Mouse (Mus musculus) midbrain, postnatal 0 days (tissue): Measurements from ENCODE around the gene Tpr. TPM values are rescaled to one million over a fixed set of nuclear protein-coding genes. Genes with fewer than 3 reads are reported as not detected.
A peak's percentile ranks its signal among the peaks of the same experiment; 100 is the strongest.

Experiments
- ATAC-seq: fragments of 200-750 bp; cut with Nextera tagmentation; 2 replicates; pipeline ENCODE4 v1.8.0; 2017; ENCODE audit warnings: moderate number of reproducible peaks, mild to moderate bottlenecking, moderate TSS enrichment, moderate library complexity; ENCODE audit not compliant: low FRiP score
- DNase-seq: peaks from one replicate; pipeline ENCODE4 v3.0.0-alpha.2; 2015; ENCODE audit warnings: low spot score
- H3K27ac ChIP-seq: fragments of 300-500 bp; sonication (generic); 2 replicates; pipeline ENCODE4 v1.5.1; 2014; ENCODE audit warnings: low read depth, mild to moderate bottlenecking, low read length, mixed read lengths
- H3K27me3 ChIP-seq: fragments of 300-500 bp; sonication (generic); 2 replicates; pipeline ENCODE4 v1.6.1; 2014; ENCODE audit warnings: low read length, control low read depth, mixed read lengths; ENCODE audit not compliant: insufficient read depth
- H3K36me3 ChIP-seq: fragments of 300-500 bp; sonication (generic); 2 replicates; pipeline ENCODE4 v1.6.1; 2014; ENCODE audit warnings: low read length, control low read depth, mixed read lengths; ENCODE audit not compliant: insufficient read depth
- H3K4me1 ChIP-seq: fragments of 300-500 bp; sonication (generic); 2 replicates; pipeline ENCODE4 v1.6.1; 2014; ENCODE audit warnings: mild to moderate bottlenecking, control low read depth, antibody characterized with exemption, low read length, mixed read lengths; ENCODE audit not compliant: insufficient read depth
- H3K4me2 ChIP-seq: fragments of 300-500 bp; sonication (generic); 2 replicates; pipeline ENCODE4 v1.6.1; 2014; ENCODE audit warnings: low read depth, mild to moderate bottlenecking, low read length, mixed read lengths; ENCODE audit not compliant: poor library complexity, severe bottlenecking
- H3K4me3 ChIP-seq: fragments of 300-500 bp; sonication (generic); 2 replicates; pipeline ENCODE4 v1.5.1; 2014; ENCODE audit warnings: low read depth, mild to moderate bottlenecking, low read length, moderate library complexity
- H3K9ac ChIP-seq: fragments of 300-500 bp; sonication (generic); replicated peaks from 2 replicates; pipeline ENCODE4 v1.6.1; 2014; ENCODE audit warnings: mild to moderate bottlenecking, low read length, moderate library complexity, mixed read lengths; ENCODE audit not compliant: poor library complexity, severe bottlenecking
- H3K9me3 ChIP-seq: fragments of 300-500 bp; sonication (generic); 2 replicates; pipeline ENCODE4 v1.6.1; 2016; ENCODE audit warnings: low read length, control low read depth
- CTCF ChIP-seq: IDR thresholded peaks from 2 replicates; pipeline ENCODE4 v1.5.1; 2016; ENCODE audit warnings: antibody characterized with exemption, mild to moderate bottlenecking
- WGBS: fragments of 180-500 bp; shearing (Covaris S2); extraction: QIAGEN DNeasy Blood & Tissue Kit; methylation state at CpG from one replicate; pipeline ENCODE4 v1.1.7; 2014; 5-methylcytosine and 5-hydroxymethylcytosine counted together
- polyA plus RNA-seq: library from polyadenylated mRNA; unstranded; fragments of >200 nt; fragmentation: Nextera tagmentation; extraction: Ambion mirVana; gene quantifications from 2 replicates; pipeline ENCODE4 v1.2.1, GENCODE M21; 2015
- total RNA-seq: library from RNA; depleted of rRNA; stranded (reverse); fragments of >200 nt; gene quantifications from 2 replicates; pipeline ENCODE4 v1.2.3, GENCODE M21; 2014; rRNA removed

Gene Tpr
- total RNA-seq (80.8 and 84.8 TPM in 2 replicates), polyA plus RNA-seq (116 and 147 TPM in 2 replicates)

- ATAC-seq (peak; percentile 98), DNase-seq (peak; percentile 99)
- peaks cover 16% of the 10 kb centered on the region for H3K36me3 ChIP-seq
- H3K4me3 ChIP-seq, result peak within 1 kb of the TSS; percentile 79
- no peaks in the 10 kb centered on the region for H3K9me3 ChIP-seq
- peak; percentile 85 for TF ChIP-seq CTCF
- no peaks in the 10 kb centered on the region for H3K27me3 ChIP-seq
- H3K27ac ChIP-seq, result peak within 1 kb of the TSS; percentile 91
- peak within 1 kb of the TSS; percentile 64 for H3K4me2 ChIP-seq
- H3K9ac ChIP-seq, result peak within 1 kb of the TSS; percentile 73
- WGBS, result 0% methylated on average over 72 of the region's 76 CpGs
- H3K4me1 ChIP-seq, result no peaks in the 10 kb centered on the region; the same call in 1 of the 2 replicates
These were observed at the start of gene Tpr, which contains the start of gene Odr4 for GRCm38 (mm10) chr1:150392638-150393487. Gene Tpr, plus strand, starts transcription at chr1:150392838. Gene Odr4, minus strand, starts transcription at chr1:150393080.

DNA sequence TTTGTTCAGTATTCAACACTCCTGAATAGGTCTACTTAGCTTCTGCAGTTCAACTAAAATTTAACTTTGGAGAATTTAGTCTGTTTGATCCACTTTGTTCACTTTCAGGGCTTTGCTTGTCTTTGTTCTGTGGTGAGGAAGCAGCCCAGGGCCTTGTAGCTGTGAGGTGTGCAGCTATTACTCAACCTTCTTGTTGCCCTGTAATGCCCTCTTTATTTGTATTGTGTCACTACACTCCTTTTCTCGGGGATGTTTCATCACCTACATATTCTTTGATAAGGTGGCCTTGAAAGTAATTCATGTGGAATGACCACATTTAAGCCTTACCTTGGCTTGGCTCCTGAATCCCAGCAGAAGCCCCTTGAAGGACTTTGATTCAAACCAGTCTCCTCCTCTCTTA is 31.8 kb upstream of the Tpr start:
- Histone ChIP-seq H3K9me3 (no peaks in the 10 kb centered on the region), H3K4me1 (no peaks in the 10 kb centered on the region), H3K4me2 (no peak overlapping the region), H3K27me3 (no peaks in the 10 kb centered on the region), H3K4me3 (no peak overlapping the region), H3K27ac (no peak overlapping the region), H3K36me3 (peaks cover 8% of the 10 kb centered on the region; the same call in 1 of the 2 replicates), H3K9ac (no peak overlapping the region)
- ATAC-seq, result no peak
- WGBS, result 94% methylated on average over 1 of the region's 1 CpGs
- TF ChIP-seq CTCF, result no peak
- DNase-seq, result no peak

GRCm38 (mm10) chr1:150372895-150373294 is 19.7 kb upstream of the Tpr start:
- Histone ChIP-seq H3K9ac (no peak overlapping the region), H3K4me3 (no peak overlapping the region), H3K4me2 (no peak overlapping the region), H3K27me3 (no peaks in the 10 kb centered on the region), H3K36me3 (peaks cover 3% of the 10 kb centered on the region; the same call in 1 of the 2 replicates), H3K27ac (no peak overlapping the region), H3K9me3 (no peaks in the 10 kb centered on the region), H3K4me1 (no peaks in the 10 kb centered on the region)
- 91% methylated on average over 3 of the region's 3 CpGs for WGBS
- no peak for ATAC-seq
- peak; percentile 70 for TF ChIP-seq CTCF
- peak; percentile 24 for DNase-seq

DNA sequence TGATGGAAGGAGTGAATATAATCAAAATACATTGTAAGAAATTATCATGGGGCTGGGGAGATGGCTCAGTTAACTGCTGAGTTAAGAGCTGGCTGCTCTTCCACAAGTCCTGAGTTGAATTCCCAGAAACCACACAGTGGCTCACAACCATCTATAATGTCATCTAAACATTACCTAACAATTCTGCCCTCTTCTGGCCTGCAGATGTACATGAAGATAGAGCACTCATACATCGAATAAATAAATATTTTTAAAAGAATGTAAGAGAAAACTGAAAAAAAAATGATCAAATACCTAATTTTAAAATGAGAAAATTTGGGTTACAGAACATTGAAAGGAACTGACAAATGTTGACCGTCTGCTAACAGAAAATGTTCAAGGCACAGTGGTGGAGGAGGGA is 18.4 kb upstream of the Tpr start:
- ATAC-seq (no peak), DNase-seq (no peak)
- Histone ChIP-seq H3K9ac (no peak overlapping the region), H3K27ac (no peak overlapping the region), H3K9me3 (no peaks in the 10 kb centered on the region), H3K4me3 (no peak overlapping the region), H3K4me2 (no peak overlapping the region), H3K4me1 (no peaks in the 10 kb centered on the region), H3K27me3 (no peaks in the 10 kb centered on the region), H3K36me3 (peaks cover 3% of the 10 kb centered on the region; the same call in 1 of the 2 replicates)
- TF ChIP-seq CTCF, result peak; percentile 50
- WGBS, result 92% methylated on average over 2 of the region's 2 CpGs

DNA sequence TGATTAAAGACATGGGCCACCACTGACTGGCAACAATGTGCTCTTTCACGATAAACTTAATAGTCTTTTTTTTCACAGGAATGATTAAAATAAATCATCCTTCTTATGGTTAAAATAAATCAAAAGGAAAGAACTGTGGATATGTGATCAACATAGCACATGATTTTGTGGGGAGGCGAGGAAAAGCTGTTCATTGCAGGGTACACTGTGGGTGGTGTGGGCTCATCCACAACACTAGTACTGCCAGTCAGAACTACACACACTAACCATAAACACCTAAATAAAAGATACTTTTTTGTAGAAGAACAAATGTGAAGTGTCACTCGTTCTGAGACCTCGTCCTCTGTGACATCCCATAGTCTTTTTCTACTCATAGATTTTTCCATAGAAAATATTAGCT is 8.5 kb upstream of the Tpr start:
- no peak for TF ChIP-seq CTCF
- ATAC-seq (no peak), DNase-seq (no peak)
- Histone ChIP-seq H3K27ac (no peak overlapping the region), H3K4me2 (no peak overlapping the region), H3K9ac (no peak overlapping the region), H3K4me1 (no peaks in the 10 kb centered on the region), H3K27me3 (no peaks in the 10 kb centered on the region), H3K36me3 (peaks cover 18% of the 10 kb centered on the region), H3K4me3 (no peak overlapping the region), H3K9me3 (no peaks in the 10 kb centered on the region)
- WGBS, result 96% methylated on average over 4 of the region's 4 CpGs

DNA sequence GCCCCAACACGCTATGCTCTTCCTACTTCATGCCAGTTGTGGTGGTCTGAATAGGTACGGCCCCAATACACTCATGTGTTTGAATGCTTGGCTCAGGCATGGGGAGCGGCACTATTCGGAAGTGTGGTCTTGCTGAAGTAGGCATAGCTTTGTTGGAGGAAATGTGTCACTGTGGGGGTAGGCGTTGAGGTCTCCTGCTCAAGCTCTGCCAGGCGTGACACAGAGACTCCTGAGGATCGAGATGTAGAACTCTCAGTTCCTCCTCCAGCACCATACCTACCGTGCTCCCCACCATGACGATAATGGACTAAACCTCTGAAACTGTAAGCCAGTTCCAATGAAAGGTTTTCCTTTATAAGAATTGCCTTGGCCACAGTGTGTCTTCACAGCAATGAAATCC is 5.1 kb upstream of the Tpr start:
- H3K4me1 ChIP-seq, result no peaks in the 10 kb centered on the region; the same call in 1 of the 2 replicates
- no peaks in the 10 kb centered on the region for H3K9me3 ChIP-seq
- H3K27ac ChIP-seq, result no peak overlapping the region
- H3K4me2 ChIP-seq, result no peak overlapping the region
- TF ChIP-seq CTCF, result no peak
- H3K36me3 ChIP-seq, result peaks cover 17% of the 10 kb centered on the region
- no peak overlapping the region for H3K4me3 ChIP-seq
- 97% methylated on average over 9 of the region's 9 CpGs for WGBS
- ATAC-seq (no peak), DNase-seq (no peak)
- no peak overlapping the region for H3K9ac ChIP-seq
- no peaks in the 10 kb centered on the region for H3K27me3 ChIP-seq
